Mouse (Mus musculus): ENCODE data around the gene Slc30a1.
A peak's percentile ranks its signal among the peaks of the same experiment; 100 is the strongest.

The Slc30a1 gene

DNA sequence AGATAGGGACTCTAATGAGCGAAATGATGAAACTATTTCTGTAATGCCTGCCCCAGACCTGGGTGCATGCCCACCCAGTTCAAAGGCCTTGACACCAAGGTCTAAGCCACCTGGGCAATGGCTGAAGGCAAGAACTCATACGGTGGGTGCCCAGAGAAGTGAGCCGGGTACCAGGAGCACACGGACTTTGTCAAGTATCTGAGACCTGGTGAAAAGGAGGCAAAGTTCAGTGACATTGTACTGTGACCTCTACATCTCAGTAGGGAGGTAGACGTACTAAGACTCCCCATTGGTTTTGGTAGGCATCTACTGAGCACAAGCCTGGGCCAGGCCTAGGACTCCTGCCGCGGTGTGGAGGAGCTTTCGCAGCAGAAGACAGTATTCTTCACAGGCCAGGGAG is 38.8 kb downstream of the Slc30a1 start:
- no peak for DNase-seq (ENCODE audit: low spot score)

DNA sequence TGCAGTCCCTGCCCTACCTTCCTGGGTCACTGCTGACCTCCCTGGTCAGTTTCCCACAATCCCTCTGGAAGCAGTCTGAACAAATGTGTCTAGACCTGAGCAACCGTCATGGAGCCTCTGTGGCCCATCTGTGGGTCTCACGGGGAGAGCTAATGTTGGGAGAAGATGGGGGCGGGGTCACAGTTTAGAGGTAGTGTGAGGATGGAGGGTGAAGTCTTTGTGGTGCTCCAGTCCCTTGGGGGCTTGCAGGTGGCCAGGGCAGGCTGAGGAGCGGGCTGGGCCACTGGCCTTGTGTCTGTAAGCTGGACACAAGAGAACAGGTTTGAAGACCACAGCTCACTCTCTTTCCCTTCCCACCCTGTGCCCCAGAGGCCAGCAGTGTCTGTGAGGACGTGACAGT is 39.2 kb downstream of the Slc30a1 start:
- DNase-seq (ENCODE audit: low spot score), result no peak

DNA sequence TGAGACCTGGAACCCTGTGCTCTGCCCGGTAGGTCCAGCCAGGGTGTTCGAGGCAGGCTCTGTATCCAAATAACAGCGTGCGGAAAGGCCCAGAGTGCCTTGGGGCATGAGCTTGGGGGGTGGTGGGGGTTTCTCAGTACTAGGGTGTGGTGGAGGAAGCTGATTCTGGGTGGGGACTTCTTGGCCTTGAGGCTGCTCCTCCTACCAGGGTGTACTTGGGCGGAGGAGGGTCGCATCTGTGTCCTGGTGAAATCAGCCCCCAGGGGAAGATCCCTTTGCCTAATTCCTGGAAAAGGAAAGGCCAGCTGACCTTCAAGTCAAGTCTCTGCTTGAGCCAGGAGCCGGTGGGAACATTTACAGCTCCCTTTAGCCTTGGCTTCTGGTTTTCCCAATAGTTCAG is 39.7 kb downstream of the Slc30a1 start:
- DNase-seq (ENCODE audit: low spot score), result no peak

GRCm38 (mm10) chr1:191946835-191947234 is 40.3 kb downstream of the Slc30a1 start:
- no peak for DNase-seq (ENCODE audit: low spot score)

- DNase-seq (ENCODE audit: low spot score), result no peak
Observed at GRCm38 (mm10) chr1:191947796-191948195, 41.2 kb downstream of the Slc30a1 start.

DNA sequence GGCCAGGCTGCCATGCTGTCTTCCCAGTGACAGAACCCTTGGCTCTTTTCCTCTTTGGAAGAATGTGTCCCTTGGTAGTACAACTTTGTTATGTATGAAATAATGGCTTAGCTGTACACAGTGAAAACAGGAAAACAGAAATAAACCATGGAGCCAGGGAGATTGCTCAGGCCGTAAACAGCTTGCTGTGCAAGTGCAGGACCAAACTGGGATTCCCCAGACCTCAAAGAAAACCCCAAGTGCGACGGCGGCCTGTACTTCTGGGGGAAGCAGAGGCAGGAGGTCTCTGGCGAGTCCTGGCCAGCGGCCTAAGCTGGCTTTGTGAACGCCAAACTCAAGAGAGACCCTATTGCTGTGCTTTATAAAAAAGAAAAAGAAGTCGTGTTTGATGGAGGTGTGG is 42.0 kb downstream of the Slc30a1 start:
- no peak for DNase-seq (ENCODE audit: low spot score)

DNA sequence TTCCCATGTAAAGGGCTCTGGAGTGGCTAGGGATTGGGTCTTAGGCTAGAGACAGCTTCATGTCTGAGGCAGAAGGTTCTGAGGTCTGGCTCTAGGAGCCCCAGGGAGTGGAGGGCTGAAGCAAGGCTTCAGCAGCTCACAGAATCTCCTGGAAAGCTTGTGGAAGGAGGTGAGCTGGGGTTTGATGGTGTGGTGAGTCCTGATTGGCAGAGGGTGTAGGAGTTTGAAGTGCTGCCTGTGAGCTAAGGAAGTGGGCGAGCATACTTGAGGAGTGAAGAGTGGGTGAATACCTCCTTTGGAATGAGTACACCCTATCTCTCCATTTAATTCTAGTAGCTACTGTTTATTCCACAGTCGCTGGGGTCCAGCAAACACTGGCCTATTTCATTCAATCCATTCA is 44.0 kb downstream of the Slc30a1 start:
- no peak for DNase-seq (ENCODE audit: low spot score)

GRCm38 (mm10) chr1:191952733-191953335 is 46.3 kb downstream of the Slc30a1 start:
- DNase-seq (ENCODE audit: low spot score), result no peak

- DNase-seq (ENCODE audit: low spot score), result no peak
Observed at GRCm38 (mm10) chr1:191955101-191955500, 48.5 kb downstream of the Slc30a1 start.

DNA sequence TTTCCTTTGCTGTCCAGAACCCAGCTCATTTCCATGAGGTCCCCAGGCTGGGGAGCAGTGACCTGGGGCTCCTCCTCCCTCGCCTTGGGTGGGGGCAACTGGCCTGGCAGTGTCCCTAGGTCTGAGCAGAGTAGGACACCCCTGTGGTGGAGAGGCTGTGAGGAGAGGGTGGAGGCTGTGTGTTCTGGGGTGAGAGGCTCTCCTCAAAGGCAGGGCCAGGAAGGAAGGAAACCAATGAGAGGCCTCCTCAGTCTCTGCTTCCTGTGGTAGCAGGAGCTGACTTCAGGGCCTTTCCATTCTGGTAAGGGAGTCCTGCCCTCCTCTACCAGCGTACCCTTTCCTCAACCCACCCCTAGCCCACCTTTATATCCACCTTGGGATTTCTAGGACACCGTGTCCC is 49.7 kb downstream of the Slc30a1 start:
- no peak for DNase-seq (ENCODE audit: low spot score)

- peak; percentile 66 for DNase-seq (ENCODE audit: low spot score)
Observed at GRCm38 (mm10) chr1:191956871-191957270, 50.3 kb downstream of the Slc30a1 start.

DNA sequence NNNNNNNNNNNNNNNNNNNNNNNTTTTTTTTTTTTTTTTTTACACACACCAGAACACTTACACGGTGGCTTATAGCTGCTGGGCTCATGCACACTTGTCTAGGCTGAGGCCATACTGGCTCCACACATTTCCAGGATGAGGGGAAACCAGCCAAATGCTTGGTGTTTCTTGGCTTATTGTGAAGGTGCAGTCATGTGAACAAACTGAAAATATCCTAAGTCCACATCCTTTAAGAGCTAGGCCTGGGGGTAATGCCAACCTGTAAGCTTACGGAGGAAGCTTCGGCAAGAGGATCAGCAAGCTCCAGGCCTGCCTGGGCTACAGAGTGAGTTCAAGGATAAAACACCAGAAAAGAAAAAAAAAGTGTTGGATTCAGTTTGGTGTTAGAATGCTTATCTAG is 50.8 kb downstream of the Slc30a1 start:
- no peak for DNase-seq (ENCODE audit: low spot score)

DNA sequence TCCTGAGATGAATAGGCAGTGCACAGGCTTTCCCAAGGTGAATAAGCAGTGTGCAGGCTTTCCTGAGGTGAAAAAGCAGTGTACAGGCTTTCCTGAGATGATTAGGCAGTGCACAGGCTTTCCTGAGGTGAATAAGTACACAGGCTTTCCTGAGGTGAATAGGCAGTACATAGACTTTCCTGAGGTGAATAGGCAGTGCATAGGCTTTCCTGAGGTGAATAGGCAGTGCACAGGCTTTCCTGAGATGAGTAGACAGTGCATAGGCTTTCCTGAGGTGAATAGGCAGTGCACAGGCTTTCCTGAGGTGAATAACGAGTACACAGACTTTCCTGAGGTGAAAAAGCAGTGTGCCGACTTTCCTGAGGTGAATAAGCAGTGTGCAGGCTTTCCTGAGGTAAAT is 54.4 kb downstream of the Slc30a1 start:
- DNase-seq (ENCODE audit: low spot score), result no peak

All from MN1 (cell line).